Mouse (Mus musculus): ENCODE results near the gene Kcnj8.

DNA sequence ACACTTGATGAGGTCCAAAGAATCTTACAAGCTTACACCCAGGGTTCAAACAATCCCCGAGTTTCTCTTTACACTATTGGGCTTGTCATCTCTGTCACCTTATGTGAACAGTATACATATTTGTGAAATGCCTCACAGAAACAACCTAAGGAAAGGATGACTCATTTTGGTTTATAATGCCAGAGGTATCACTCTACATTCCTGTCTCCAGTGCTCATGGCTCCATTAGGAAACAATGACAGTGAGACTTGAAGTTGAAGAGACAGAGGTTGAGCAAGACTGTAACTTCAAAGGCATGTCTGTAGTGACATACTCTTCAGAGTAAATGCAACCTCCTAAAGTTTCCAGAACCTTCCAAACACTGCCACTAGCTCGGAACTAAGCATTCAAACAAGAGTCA lies 23.0 kb downstream of the Kcnj8 start:
- TF ChIP-seq CTCF (IDR thresholded peaks at IDR 0.05; ENCODE audit: low read depth) (no peak), EP300 (optimal IDR thresholded peaks at IDR 0.05) (no peak)

All from stomach, postnatal 0 days (tissue).